Mouse (Mus musculus) heart, postnatal 0 days (tissue): Measurements from ENCODE around the gene Gm17334.

Experiments used
- CTCF ChIP-seq: IDR thresholded peaks from 2 replicates; pipeline ENCODE4 v1.5.1; 2016; ENCODE audit warnings: antibody characterized with exemption, control low read depth, low read depth
- EP300 ChIP-seq: IDR thresholded peaks from 2 replicates; pipeline ENCODE4 v1.6.1; 2016; ENCODE audit warnings: antibody characterized with exemption, low read depth

GRCm38 (mm10) chr11:53755011-53755595 lies 17.9 kb downstream of the Gm17334 start:
- TF ChIP-seq CTCF (no peak), EP300 (no peak)
